Mouse (Mus musculus) ES-E14 (cell line): ENCODE measurements around the gene Tmem223.

Experiments used
- CHD2 ChIP-seq: IDR thresholded peaks from 2 replicates; pipeline ENCODE4 v1.6.1; 2014; ENCODE audit warnings: mild to moderate bottlenecking, low read depth, low read length, inconsistent platforms
- HCFC1 ChIP-seq: IDR thresholded peaks from 2 replicates; pipeline ENCODE4 v1.6.1; 2012; ENCODE audit warnings: low read length, inconsistent platforms, borderline replicate concordance; ENCODE audit not compliant: insufficient read depth
- MAFK ChIP-seq: IDR thresholded peaks from 2 replicates; pipeline ENCODE4 v1.6.1; 2014; ENCODE audit warnings: mild to moderate bottlenecking, low read depth, low read length, inconsistent platforms; ENCODE audit not compliant: insufficient read depth
- ZC3H11A ChIP-seq: IDR thresholded peaks from 2 replicates; pipeline ENCODE4 v1.6.1; 2012; ENCODE audit warnings: low read depth, mild to moderate bottlenecking, inconsistent platforms, low read length, borderline replicate concordance
- ZNF384 ChIP-seq: IDR thresholded peaks from 2 replicates; pipeline ENCODE4 v1.6.1; 2012; ENCODE audit warnings: low read depth, low read length, inconsistent platforms

DNA sequence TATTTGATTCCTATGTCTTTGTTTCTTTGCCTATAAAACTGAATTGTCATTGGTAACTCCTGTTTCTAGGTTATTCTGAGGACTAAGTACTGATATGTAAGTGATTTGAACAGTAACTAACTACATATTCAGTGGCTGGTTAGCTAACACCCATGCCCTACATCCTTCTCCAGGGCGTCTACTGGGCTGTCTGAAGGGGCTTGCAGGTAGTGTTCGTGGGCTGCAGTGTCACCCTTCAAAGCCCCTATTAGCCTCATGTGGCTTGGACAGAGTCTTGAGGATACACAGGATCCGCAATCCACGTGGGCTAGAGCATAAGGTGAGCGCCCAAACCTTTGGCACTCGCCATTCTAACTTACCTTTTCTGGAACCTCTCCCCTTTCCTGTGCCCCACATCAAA is 31.1 kb upstream of the Tmem223 start:
- TF ChIP-seq ZC3H11A (no peak), ZNF384 (no peak), MAFK (no peak), HCFC1 (no peak), CHD2 (no peak)
